Mouse (Mus musculus): ENCODE measurements around the gene Cryba4.

Cryba4 gene

GRCm38 (mm10) chr5:112252400-112252799, at the start of gene Cryba4:
Cryba4 (minus strand) TSS chr5:112252518.
- no peak for DNase-seq (ENCODE audit: low read depth, low spot score)

- no peak for DNase-seq (ENCODE audit: low read depth, low spot score)
Measured at GRCm38 (mm10) chr5:112301694-112302093, 49.4 kb upstream of the Cryba4 start.

- no peak for DNase-seq (ENCODE audit: low read depth, low spot score)
Measured at GRCm38 (mm10) chr5:112300721-112301308, 48.5 kb upstream of the Cryba4 start.

- DNase-seq (ENCODE audit: low read depth, low spot score), result no peak
Measured at GRCm38 (mm10) chr5:112300112-112300511, 47.8 kb upstream of the Cryba4 start.

- DNase-seq (ENCODE audit: low read depth, low spot score), result no peak
Measured at GRCm38 (mm10) chr5:112299399-112299798, 47.1 kb upstream of the Cryba4 start.

GRCm38 (mm10) chr5:112298226-112298988, 46.1 kb upstream of the Cryba4 start:
- DNase-seq (ENCODE audit: low read depth, low spot score), result no peak

- no peak for DNase-seq (ENCODE audit: low read depth, low spot score)
Measured at GRCm38 (mm10) chr5:112297257-112297656, 44.9 kb upstream of the Cryba4 start.

GRCm38 (mm10) chr5:112296404-112297181, 44.3 kb upstream of the Cryba4 start:
- DNase-seq (ENCODE audit: low read depth, low spot score), result no peak

GRCm38 (mm10) chr5:112295564-112295963, 43.2 kb upstream of the Cryba4 start:
- no peak for DNase-seq (ENCODE audit: low read depth, low spot score)

- DNase-seq (ENCODE audit: low read depth, low spot score), result no peak
Measured at GRCm38 (mm10) chr5:112295162-112295561, 42.8 kb upstream of the Cryba4 start.

- DNase-seq (ENCODE audit: low read depth, low spot score), result no peak
Measured at GRCm38 (mm10) chr5:112294696-112295095, 42.4 kb upstream of the Cryba4 start.

- DNase-seq (ENCODE audit: low read depth, low spot score), result no peak
Measured at GRCm38 (mm10) chr5:112293800-112294199, 41.5 kb upstream of the Cryba4 start.

- DNase-seq (ENCODE audit: low read depth, low spot score), result no peak
Measured at GRCm38 (mm10) chr5:112292343-112292980, 40.1 kb upstream of the Cryba4 start.

- DNase-seq (ENCODE audit: low read depth, low spot score), result no peak
Measured at GRCm38 (mm10) chr5:112291866-112292265, 39.5 kb upstream of the Cryba4 start.

GRCm38 (mm10) chr5:112290536-112290880, 38.2 kb upstream of the Cryba4 start:
- DNase-seq (ENCODE audit: low read depth, low spot score), result no peak

GRCm38 (mm10) chr5:112289819-112290535, 37.7 kb upstream of the Cryba4 start:
- peak; percentile 90 for DNase-seq (ENCODE audit: low read depth, low spot score)

- DNase-seq (ENCODE audit: low read depth, low spot score), result no peak
Measured at GRCm38 (mm10) chr5:112289236-112289635, 36.9 kb upstream of the Cryba4 start.

- DNase-seq (ENCODE audit: low read depth, low spot score), result no peak
Measured at GRCm38 (mm10) chr5:112288193-112289141, 36.1 kb upstream of the Cryba4 start.

GRCm38 (mm10) chr5:112287652-112288051, 35.3 kb upstream of the Cryba4 start:
- DNase-seq (ENCODE audit: low read depth, low spot score), result no peak

- DNase-seq (ENCODE audit: low read depth, low spot score), result no peak
Measured at GRCm38 (mm10) chr5:112286984-112287641, 34.8 kb upstream of the Cryba4 start.

All from skeletal muscle tissue, adult 2 months (tissue).